Mouse (Mus musculus) midbrain, embryonic 12.5 days (tissue): Measurements from ENCODE around the gene Abcc3. TPM values are rescaled to one million over a fixed set of nuclear protein-coding genes. Genes with fewer than 3 reads are reported as not detected.
A peak's percentile ranks its signal among the peaks of the same experiment; 100 is the strongest.
"Not testable (repeated sequence)": the region's sequence is repeated elsewhere in the genome, so short reads cannot be mapped to it uniquely, and the experiment has no call there.

Experiments used
- ATAC-seq: fragments of 200-750 bp; cut with Nextera tagmentation; 2 replicates; pipeline ENCODE4 v1.8.0; 2017; ENCODE audit warnings: low read depth, moderate TSS enrichment, moderate library complexity; ENCODE audit not compliant: low FRiP score
- H3K27ac ChIP-seq: fragments of 300-500 bp; sonication (generic); replicated peaks from 2 replicates; pipeline ENCODE4 v1.5.1; 2016; ENCODE audit warnings: mild to moderate bottlenecking
- H3K27me3 ChIP-seq: fragments of 300-500 bp; sonication (generic); 2 replicates; pipeline ENCODE4 v1.6.1; 2016; ENCODE audit warnings: mild to moderate bottlenecking
- H3K36me3 ChIP-seq: fragments of 300-500 bp; sonication (generic); 2 replicates; pipeline ENCODE4 v1.6.1; 2016
- H3K4me1 ChIP-seq: fragments of 300-500 bp; sonication (generic); 2 replicates; pipeline ENCODE4 v1.6.1; 2016
- H3K4me2 ChIP-seq: fragments of 300-500 bp; sonication (generic); replicated peaks from 2 replicates; pipeline ENCODE4 v1.6.1; 2016; ENCODE audit warnings: mild to moderate bottlenecking, moderate library complexity
- H3K4me3 ChIP-seq: fragments of 300-500 bp; sonication (generic); 2 replicates; pipeline ENCODE4 v1.5.1; 2016; ENCODE audit warnings: mild to moderate bottlenecking
- H3K9ac ChIP-seq: fragments of 300-500 bp; sonication (generic); replicated peaks from 2 replicates; pipeline ENCODE4 v1.6.1; 2016; ENCODE audit warnings: mild to moderate bottlenecking, moderate library complexity
- H3K9me3 ChIP-seq: fragments of 300-500 bp; sonication (generic); 2 replicates; pipeline ENCODE4 v1.6.1; 2016; ENCODE audit warnings: mild to moderate bottlenecking
- WGBS: fragments of 180-500 bp; shearing (Covaris S2); methylation state at CpG from one replicate; pipeline ENCODE4 v1.1.7; 2016; 5-methylcytosine and 5-hydroxymethylcytosine counted together
- polyA plus RNA-seq: library from polyadenylated mRNA; unstranded; fragments of >200 nt; fragmentation: Nextera tagmentation; extraction: Ambion mirVana; gene quantifications from 2 replicates; pipeline ENCODE4 v1.2.1, GENCODE M21; 2016

Abcc3 gene
- polyA plus RNA-seq, 1 experiment from 2014 or later: 0.57 TPM

DNA sequence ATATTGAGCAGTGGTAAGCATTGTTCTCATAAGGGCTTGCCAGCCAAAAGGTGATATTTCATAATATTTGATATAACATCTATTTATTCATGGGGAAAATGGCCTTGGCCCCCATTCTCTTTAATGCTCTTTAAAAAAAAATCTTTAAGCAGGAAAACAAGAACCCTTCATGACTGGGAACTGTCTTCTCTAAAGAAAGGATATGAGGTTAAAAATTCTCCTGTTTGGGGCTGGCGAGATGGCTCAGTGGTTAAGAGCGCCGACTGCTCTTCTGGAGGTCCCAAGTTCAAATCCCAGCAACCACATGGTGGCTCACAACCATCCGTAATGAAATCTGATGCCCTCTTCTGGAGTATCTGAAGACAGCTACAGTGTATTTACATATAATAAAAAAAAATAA is 9.2 kb upstream of the Abcc3 start:
- not testable (repeated sequence) for ATAC-seq, H3K27ac ChIP-seq, H3K4me3 ChIP-seq, H3K36me3 ChIP-seq, H3K9me3 ChIP-seq, H3K27me3 ChIP-seq, H3K9ac ChIP-seq, H3K4me2 ChIP-seq
- peaks cover 23% of the 10 kb centered on the region for H3K4me1 ChIP-seq
- WGBS: 84% methylated on average over 4 of the region's 4 CpGs

- WGBS: 83% methylated on average over 6 of the region's 6 CpGs
Measured at GRCm38 (mm10) chr11:94400996-94401395, 8.2 kb upstream of the Abcc3 start.

GRCm38 (mm10) chr11:94394107-94394506 is 1.3 kb upstream of the Abcc3 start:
- Histone ChIP-seq H3K4me2 (no peak overlapping the region), H3K27ac (no peak overlapping the region), H3K9me3 (no peaks in the 10 kb centered on the region), H3K4me1 (0 out of 2 replicates have a peak, but pooled peaks cover 6% of the 10 kb centered on the region), H3K4me3 (no peak overlapping the region), H3K27me3 (peaks cover 37% of the 10 kb centered on the region), H3K9ac (no peak overlapping the region), H3K36me3 (no peaks in the 10 kb centered on the region)
- WGBS: 84% methylated on average over 5 of the region's 7 CpGs
- ATAC-seq: no peak

More at GRCm38 (mm10) chr11:94400996-94401395, 8.2 kb upstream of the Abcc3 start:
- Histone ChIP-seq H3K9ac (no peak overlapping the region), H3K4me3 (no peak overlapping the region), H3K36me3 (no peaks in the 10 kb centered on the region), H3K4me1 (peaks cover 13% of the 10 kb centered on the region; the same call in 1 of the 2 replicates), H3K27ac (no peak overlapping the region), H3K27me3 (no peaks in the 10 kb centered on the region), H3K9me3 (no peaks in the 10 kb centered on the region), H3K4me2 (no peak overlapping the region)
- no peak for ATAC-seq

GRCm38 (mm10) chr11:94393490-94393889 is 693 bp upstream of the Abcc3 start:
- not testable (repeated sequence) for H3K4me3 ChIP-seq, H3K9ac ChIP-seq, H3K4me2 ChIP-seq, H3K4me1 ChIP-seq, H3K36me3 ChIP-seq, H3K27ac ChIP-seq, ATAC-seq, H3K9me3 ChIP-seq
- H3K27me3 ChIP-seq: peaks cover 37% of the 10 kb centered on the region
- WGBS: 90% methylated on average over 4 of the region's 4 CpGs

DNA sequence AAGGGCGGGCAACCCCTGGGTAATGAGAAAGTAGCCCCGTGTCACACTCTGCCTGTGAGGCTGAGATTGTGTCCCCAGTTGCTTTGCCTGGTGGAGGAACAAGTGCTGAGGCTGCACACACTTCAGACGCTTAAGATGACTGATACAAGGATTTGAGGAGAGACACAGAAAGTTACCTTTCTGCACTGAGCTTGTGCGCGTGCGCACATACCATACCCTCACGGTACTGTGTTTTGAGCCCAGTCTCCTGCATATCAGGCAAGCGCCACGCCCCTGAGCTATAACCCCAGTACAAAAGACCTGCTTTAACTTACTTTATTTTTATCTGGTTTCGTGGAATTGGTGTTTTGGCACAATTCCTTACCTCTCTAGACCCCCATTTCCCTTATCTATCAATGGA is 1.1 kb downstream of the Abcc3 start:
- peaks cover 37% of the 10 kb centered on the region for H3K27me3 ChIP-seq
- H3K4me2 ChIP-seq: no peak overlapping the region
- 0 out of 2 replicates have a peak, but pooled peaks cover 6% of the 10 kb centered on the region for H3K4me1 ChIP-seq
- H3K9me3 ChIP-seq: no peaks in the 10 kb centered on the region
- ATAC-seq: no peak
- no peaks in the 10 kb centered on the region for H3K36me3 ChIP-seq
- no peak overlapping the region for H3K27ac ChIP-seq
- 92% methylated on average over 10 of the region's 10 CpGs for WGBS
- H3K4me3 ChIP-seq: no peak overlapping the region
- H3K9ac ChIP-seq: no peak overlapping the region

DNA sequence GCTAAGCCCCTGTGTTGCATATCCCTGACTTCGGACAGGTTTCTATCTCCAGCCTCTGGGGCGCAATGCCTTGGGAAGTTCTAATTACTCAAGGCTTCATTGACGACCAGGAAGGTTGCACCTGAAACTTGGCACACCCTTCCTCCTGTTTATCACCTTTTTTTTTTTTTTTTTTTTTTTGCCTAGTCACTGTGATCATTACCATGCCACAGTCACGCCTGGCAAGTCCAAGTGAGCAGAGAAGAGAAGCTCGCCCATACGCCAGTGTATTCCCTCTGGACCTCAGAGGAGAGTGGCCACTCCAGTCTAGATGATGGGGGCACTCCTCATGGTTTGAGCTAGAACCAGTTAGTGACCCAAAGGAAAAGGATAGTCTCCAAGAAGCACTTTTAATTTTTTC is 2.0 kb downstream of the Abcc3 start:
- Histone ChIP-seq H3K9ac (no peak overlapping the region), H3K27me3 (peaks cover 37% of the 10 kb centered on the region), H3K36me3 (no peaks in the 10 kb centered on the region), H3K9me3 (no peaks in the 10 kb centered on the region), H3K4me2 (no peak overlapping the region), H3K4me1 (peaks cover 12% of the 10 kb centered on the region), H3K27ac (no peak overlapping the region), H3K4me3 (no peak overlapping the region)
- no peak for ATAC-seq
- WGBS: 92% methylated on average over 6 of the region's 6 CpGs

GRCm38 (mm10) chr11:94389724-94390396 is 2.9 kb downstream of the Abcc3 start:
- Histone ChIP-seq H3K4me3 (no peak overlapping the region), H3K9me3 (no peaks in the 10 kb centered on the region), H3K4me1 (peaks cover 16% of the 10 kb centered on the region), H3K36me3 (no peaks in the 10 kb centered on the region), H3K27ac (no peak overlapping the region), H3K4me2 (no peak overlapping the region), H3K27me3 (peaks cover 33% of the 10 kb centered on the region), H3K9ac (no peak overlapping the region)
- 62% methylated on average over 6 of the region's 6 CpGs for WGBS
- ATAC-seq: no peak

DNA sequence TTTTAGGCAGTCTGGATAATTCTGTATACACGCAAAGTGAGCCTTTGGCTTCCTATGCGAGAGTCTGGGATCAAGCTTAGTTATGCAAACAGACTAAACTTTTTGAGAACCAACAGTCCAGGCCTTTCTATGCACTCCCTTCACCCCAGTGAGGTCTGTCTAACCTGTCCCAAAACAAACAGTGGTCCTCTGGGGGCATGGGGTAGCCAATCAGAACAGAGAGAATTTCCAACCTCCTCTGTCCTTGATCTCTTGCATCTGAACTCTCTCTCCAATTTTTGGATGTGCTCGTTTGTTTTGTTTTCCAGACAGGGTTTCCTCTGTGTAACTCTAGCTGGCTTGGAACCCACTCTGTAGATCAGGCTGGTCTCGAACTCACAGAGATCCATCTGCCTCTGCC is 3.8 kb downstream of the Abcc3 start:
- no peak overlapping the region for H3K9ac ChIP-seq
- WGBS: 84% methylated on average over 4 of the region's 4 CpGs
- no peaks in the 10 kb centered on the region for H3K36me3 ChIP-seq
- peaks cover 16% of the 10 kb centered on the region for H3K4me1 ChIP-seq
- no peak for ATAC-seq
- H3K27ac ChIP-seq: no peak overlapping the region
- H3K27me3 ChIP-seq: peaks cover 26% of the 10 kb centered on the region
- H3K4me3 ChIP-seq: no peak overlapping the region
- no peak overlapping the region for H3K4me2 ChIP-seq
- no peaks in the 10 kb centered on the region for H3K9me3 ChIP-seq

DNA sequence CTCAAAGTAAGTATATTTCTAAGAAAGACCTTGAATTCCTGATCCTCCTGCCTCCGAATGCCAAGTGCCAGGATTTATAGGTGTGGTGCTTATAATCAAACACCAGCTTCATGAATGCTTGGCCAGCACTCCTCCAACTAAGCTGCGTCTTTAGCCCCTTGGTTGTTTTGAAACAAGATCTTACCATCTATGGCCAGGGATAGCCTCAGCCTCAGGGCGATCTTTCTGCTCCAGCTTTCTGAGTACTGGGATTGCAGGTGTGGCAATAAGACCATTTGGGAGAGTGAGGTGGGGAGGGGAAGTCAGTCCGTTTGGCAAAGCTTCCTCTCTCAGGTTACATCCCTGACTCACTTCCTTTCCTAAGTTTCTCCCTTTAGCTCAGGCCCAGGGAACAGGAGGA is 5.0 kb downstream of the Abcc3 start:
- ATAC-seq: no peak
- H3K36me3 ChIP-seq: no peaks in the 10 kb centered on the region
- H3K27me3 ChIP-seq: peaks cover 17% of the 10 kb centered on the region
- no peak overlapping the region for H3K9ac ChIP-seq
- H3K4me2 ChIP-seq: no peak overlapping the region
- H3K9me3 ChIP-seq: no peaks in the 10 kb centered on the region
- WGBS: 89% methylated on average over 4 of the region's 4 CpGs
- peaks cover 14% of the 10 kb centered on the region for H3K4me1 ChIP-seq
- H3K27ac ChIP-seq: no peak overlapping the region
- H3K4me3 ChIP-seq: no peak overlapping the region

- peaks cover 1% of the 10 kb centered on the region; the same call in 1 of the 2 replicates for H3K27me3 ChIP-seq
- H3K27ac ChIP-seq: peak overlapping the region; percentile 26; the same call in 1 of the 2 replicates
- peaks cover 10% of the 10 kb centered on the region for H3K4me1 ChIP-seq
- no peaks in the 10 kb centered on the region for H3K9me3 ChIP-seq
- H3K9ac ChIP-seq: no peak overlapping the region
- 23% methylated on average over 12 of the region's 12 CpGs for WGBS
- H3K36me3 ChIP-seq: no peaks in the 10 kb centered on the region
- H3K4me3 ChIP-seq: no peak overlapping the region
- H3K4me2 ChIP-seq: 0 out of 2 replicates have a peak overlapping the region, but pooled peaks have one; percentile 15
- no peak for ATAC-seq
Measured at GRCm38 (mm10) chr11:94385977-94386771, 6.6 kb downstream of the Abcc3 start.

- WGBS: 84% methylated on average over 8 of the region's 8 CpGs
- ATAC-seq: no peak
- Histone ChIP-seq H3K27ac (no peak overlapping the region), H3K36me3 (no peaks in the 10 kb centered on the region), H3K9ac (no peak overlapping the region), H3K4me3 (no peak overlapping the region), H3K27me3 (no peaks in the 10 kb centered on the region), H3K4me2 (no peak overlapping the region), H3K9me3 (no peaks in the 10 kb centered on the region), H3K4me1 (no peaks in the 10 kb centered on the region)
Measured at GRCm38 (mm10) chr11:94379736-94380135, 13.1 kb downstream of the Abcc3 start.

DNA sequence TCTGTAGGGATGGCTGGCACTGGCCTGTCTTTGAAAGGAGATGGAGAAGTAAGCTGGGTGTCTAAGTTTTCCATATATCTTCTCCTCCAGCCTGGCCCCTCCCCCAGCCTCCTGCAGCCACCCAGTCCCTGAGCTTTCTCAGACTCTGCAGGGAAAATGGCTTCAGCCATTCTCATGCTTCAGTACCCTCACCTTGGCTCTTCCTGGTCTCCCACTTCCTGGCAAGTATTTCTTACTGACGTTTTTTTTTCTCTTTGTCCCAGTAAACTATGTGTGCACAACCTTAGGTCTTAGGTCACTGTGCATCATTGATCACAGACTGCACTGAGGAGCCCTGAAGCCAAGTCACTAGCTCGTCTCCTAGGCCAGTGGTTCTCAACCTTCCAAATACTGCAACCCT is 13.7 kb downstream of the Abcc3 start:
- Histone ChIP-seq H3K9ac (no peak overlapping the region), H3K4me1 (no peaks in the 10 kb centered on the region), H3K27me3 (0 out of 2 replicates have a peak, but pooled peaks cover 3% of the 10 kb centered on the region), H3K4me3 (no peak overlapping the region), H3K9me3 (no peaks in the 10 kb centered on the region), H3K36me3 (no peaks in the 10 kb centered on the region), H3K27ac (no peak overlapping the region), H3K4me2 (no peak overlapping the region)
- WGBS: 19% methylated on average over 2 of the region's 2 CpGs
- no peak for ATAC-seq
